Mouse (Mus musculus) liver, adult 2 months (tissue): ENCODE measurements around the gene Bik. TPM values are rescaled to one million over a fixed set of nuclear protein-coding genes. Genes with fewer than 3 reads are reported as not detected.

Experiments used
- DNase-seq: peaks from one replicate; pipeline ENCODE4 v3.0.0-alpha.2; 2011; ENCODE audit warnings: low read depth, low spot score; ENCODE audit errors: extremely low read depth
- H3K27ac ChIP-seq: fragments of 200-500 bp; replicated peaks from 2 replicates; pipeline ENCODE4 v1.5.1; 2012; ENCODE audit warnings: low read depth, mild to moderate bottlenecking, control low read depth, inconsistent platforms, low read length; ENCODE audit not compliant: insufficient read depth
- H3K27me3 ChIP-seq: fragments of 200-500 bp; 2 replicates; pipeline ENCODE4 v1.6.1; 2012; ENCODE audit warnings: mild to moderate bottlenecking, moderate library complexity, low read length, inconsistent platforms; ENCODE audit not compliant: control insufficient read depth, insufficient read depth
- H3K36me3 ChIP-seq: fragments of 200-500 bp; 2 replicates; pipeline ENCODE4 v1.6.1; 2012; ENCODE audit warnings: low read length, inconsistent platforms; ENCODE audit not compliant: control insufficient read depth, insufficient read depth
- H3K4me1 ChIP-seq: fragments of 200-500 bp; 2 replicates; pipeline ENCODE4 v1.6.1; 2011; ENCODE audit warnings: low read length; ENCODE audit not compliant: control insufficient read depth, insufficient read depth
- H3K4me3 ChIP-seq: fragments of 200-500 bp; 2 replicates; pipeline ENCODE4 v1.5.1; 2011; ENCODE audit warnings: low read depth, mild to moderate bottlenecking, control low read depth, low read length, moderate library complexity; ENCODE audit not compliant: insufficient read depth
- H3K79me2 ChIP-seq: fragments of 200-500 bp; 2 replicates; pipeline ENCODE4 v1.6.1; 2012; ENCODE audit warnings: inconsistent platforms, mild to moderate bottlenecking, low read length, moderate library complexity; ENCODE audit not compliant: control insufficient read depth, insufficient read depth
- H3K9ac ChIP-seq: fragments of 200-500 bp; 2 replicates; pipeline ENCODE4 v1.6.1; 2012; ENCODE audit warnings: low read depth, mild to moderate bottlenecking, control low read depth, inconsistent platforms, low read length
- CTCF ChIP-seq: fragments of 200-500 bp; IDR thresholded peaks from 2 replicates; pipeline ENCODE4 v1.5.1; 2011; ENCODE audit warnings: low read depth, low read length, control low read depth
- POLR2A ChIP-seq: fragments of 200-500 bp; IDR thresholded peaks from 2 replicates; pipeline ENCODE4 v1.6.1; 2011; ENCODE audit warnings: low read length, control low read depth; ENCODE audit not compliant: insufficient read depth; ENCODE audit errors: extremely low read depth
- WGBS: fragments of 180-500 bp; shearing (Covaris S2); methylation state at CpG from one replicate; pipeline ENCODE4 v1.1.7; 2018; 5-methylcytosine and 5-hydroxymethylcytosine counted together
- polyA plus RNA-seq: library from polyadenylated mRNA; depleted of rRNA; stranded (reverse); fragments of >200 nt; gene quantifications from 2 replicates; pipeline ENCODE4 v1.2.3, GENCODE M21; 2012
- total RNA-seq: library from RNA; depleted of rRNA; stranded (reverse); fragments of >200 nt; gene quantifications from 2 replicates; pipeline ENCODE4 v1.2.3, GENCODE M21; 2014

Bik gene
- total and polyA plus RNA-seq, 2 experiments, result 6.3 to 7.0 TPM

DNA sequence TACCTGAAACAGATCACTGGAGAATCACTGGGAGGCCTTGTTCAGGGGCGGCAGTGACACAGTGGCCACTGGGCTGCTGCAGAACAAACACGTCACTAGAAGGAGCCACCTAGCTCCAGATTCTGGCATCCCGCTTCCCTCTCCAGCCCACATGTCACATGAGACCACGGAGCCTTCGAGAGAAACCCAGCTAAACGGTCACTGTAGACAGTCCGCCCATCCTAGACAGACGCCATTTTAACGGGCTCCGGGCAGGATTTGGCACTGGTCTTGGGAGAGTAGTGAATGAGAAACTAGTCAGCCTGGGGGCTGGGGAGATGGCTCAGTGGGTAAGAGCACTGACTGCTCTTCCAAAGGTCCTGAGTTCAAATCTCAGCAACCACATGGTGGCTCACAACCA lies 42.4 kb upstream of the Bik start:
- Histone ChIP-seq H3K9ac (no peak overlapping the region), H3K4me3 (no peak overlapping the region), H3K27me3 (no peaks in the 10 kb centered on the region), H3K4me1 (no peaks in the 10 kb centered on the region), H3K79me2 (no peaks in the 10 kb centered on the region), H3K36me3 (no peaks in the 10 kb centered on the region), H3K27ac (no peak overlapping the region)
- 97% methylated on average over 10 of the region's 10 CpGs for WGBS
- TF ChIP-seq CTCF, result no peak
- TF ChIP-seq POLR2A, result no peak
- DNase-seq, result no peak

DNA sequence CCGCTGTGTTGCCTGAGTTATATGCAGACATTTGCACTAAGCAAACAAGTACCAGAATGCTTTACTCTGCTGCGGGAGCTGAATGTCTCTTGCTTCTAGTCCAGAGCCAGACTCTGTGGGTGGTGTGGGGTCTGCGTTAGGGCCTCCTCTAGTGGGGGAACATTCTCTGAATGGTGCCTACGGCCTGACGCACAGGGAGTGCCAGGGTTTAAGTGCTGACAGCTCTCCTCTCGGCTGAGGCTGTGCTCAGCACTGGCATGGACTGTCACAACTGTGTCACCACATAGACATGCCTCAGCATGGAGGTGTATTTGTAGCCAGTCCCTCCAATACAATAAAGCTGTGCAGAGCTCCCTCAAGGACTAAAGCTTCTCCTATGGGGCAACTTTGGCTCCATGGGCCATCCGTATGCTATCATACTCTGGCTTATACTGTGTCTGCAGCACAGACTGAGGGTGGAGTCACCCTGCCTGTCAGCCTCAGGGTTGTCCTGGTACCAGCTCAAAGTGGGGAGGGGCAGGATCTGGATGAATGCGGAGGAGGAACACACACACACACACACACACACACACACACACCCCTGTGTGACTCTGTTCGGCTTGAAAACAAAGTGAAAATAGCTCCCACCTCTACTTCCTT lies 39.1 kb upstream of the Bik start:
- Histone ChIP-seq H3K9ac (no peak overlapping the region), H3K4me3 (no peak overlapping the region), H3K4me1 (no peaks in the 10 kb centered on the region), H3K36me3 (no peaks in the 10 kb centered on the region), H3K27ac (no peak overlapping the region), H3K79me2 (no peaks in the 10 kb centered on the region), H3K27me3 (no peaks in the 10 kb centered on the region)
- TF ChIP-seq CTCF, result no peak
- TF ChIP-seq POLR2A, result no peak
- DNase-seq, result no peak
- 86% methylated on average over 9 of the region's 9 CpGs for WGBS

DNA sequence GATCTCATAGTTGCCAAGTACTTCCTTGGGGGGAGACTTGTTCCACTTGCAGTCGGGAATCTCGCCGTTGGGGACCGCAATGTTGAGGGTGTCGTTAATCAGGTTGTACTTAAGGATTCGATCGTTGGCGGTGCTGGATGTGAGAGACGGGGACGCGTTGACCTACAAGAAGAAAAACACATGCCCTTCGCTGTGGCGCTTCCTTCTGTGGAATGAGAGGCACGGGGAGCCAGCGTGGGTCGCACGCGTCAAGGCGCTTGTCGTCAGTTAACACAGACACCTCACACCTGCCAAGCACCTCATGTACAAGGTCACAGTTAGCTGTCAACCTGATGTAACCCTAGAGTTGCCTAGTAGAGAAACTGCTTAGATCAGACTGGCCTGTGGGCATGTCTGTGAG lies 37.2 kb upstream of the Bik start:
- Histone ChIP-seq H3K4me1 (no peaks in the 10 kb centered on the region), H3K79me2 (no peaks in the 10 kb centered on the region), H3K27ac (no peak overlapping the region), H3K36me3 (no peaks in the 10 kb centered on the region), H3K27me3 (no peaks in the 10 kb centered on the region), H3K4me3 (no peak overlapping the region), H3K9ac (no peak overlapping the region)
- 98% methylated on average over 20 of the region's 20 CpGs for WGBS
- DNase-seq, result no peak
- no peak for TF ChIP-seq POLR2A
- no peak for TF ChIP-seq CTCF

DNA sequence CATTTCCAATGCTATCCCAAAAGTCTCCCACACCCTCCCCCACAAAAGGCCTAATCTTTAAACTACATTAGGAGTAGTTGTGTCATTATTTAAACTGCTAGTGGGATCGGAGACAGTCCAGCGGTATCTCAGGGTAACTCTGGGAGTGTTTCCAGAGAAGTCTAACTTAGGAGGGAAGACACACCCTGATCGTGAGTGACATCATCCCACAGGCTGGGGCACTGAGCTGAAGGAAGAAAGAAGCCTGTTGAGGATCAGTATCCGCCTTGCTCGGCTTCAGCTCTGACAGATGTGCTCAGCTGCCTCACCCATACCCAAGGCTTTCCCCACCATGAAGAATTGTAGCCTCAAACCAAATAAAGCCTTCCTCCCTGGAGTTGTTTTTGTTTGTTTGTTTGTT lies 34.8 kb upstream of the Bik start:
- no peak for TF ChIP-seq POLR2A
- DNase-seq, result no peak
- Histone ChIP-seq H3K27me3 (no peaks in the 10 kb centered on the region), H3K4me3 (no peak overlapping the region), H3K36me3 (no peaks in the 10 kb centered on the region), H3K4me1 (no peaks in the 10 kb centered on the region), H3K27ac (no peak overlapping the region), H3K79me2 (no peaks in the 10 kb centered on the region), H3K9ac (no peak overlapping the region)
- 76% methylated on average over 5 of the region's 5 CpGs for WGBS

DNA sequence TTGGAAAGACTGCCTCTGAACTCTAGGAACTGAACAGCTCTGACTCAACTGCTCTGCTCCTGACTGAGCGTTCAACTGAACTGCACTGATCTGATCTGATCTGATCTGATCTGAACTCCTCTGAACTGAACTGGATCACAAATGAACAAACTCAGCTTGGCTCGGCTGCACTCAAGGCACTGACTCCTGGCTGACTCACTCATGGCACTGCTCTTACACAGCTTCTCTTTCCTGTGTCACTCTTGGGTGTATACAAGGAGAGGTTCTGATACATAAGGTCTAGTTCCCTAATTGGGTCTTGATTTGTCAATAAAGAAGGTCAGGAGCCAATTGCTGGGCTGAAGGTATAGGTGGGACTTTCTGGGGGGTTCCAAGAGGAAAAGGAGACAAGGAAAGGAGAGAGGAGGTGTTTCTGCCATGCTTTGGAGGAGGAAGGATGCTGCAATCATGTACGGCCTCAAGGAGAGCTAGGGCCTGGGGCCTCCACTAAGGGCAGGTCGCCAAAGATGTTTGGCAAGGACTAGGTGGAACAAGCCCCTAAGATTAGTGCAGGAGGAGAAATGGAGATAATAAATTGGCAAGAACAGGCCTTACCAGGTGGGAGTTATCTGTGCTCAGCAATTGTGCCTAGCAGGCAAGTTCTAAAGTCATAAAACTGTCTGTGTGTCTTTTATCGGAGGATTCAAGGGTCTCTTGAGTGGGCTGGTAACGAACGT lies 32.6 kb upstream of the Bik start:
- no peak for DNase-seq
- H3K4me1 ChIP-seq, result no peaks in the 10 kb centered on the region

GRCm38 (mm10) chr15:83494572-83494920 lies 32.1 kb upstream of the Bik start:
- WGBS, result 95% methylated on average over 6 of the region's 6 CpGs
- Histone ChIP-seq H3K27me3 (no peaks in the 10 kb centered on the region), H3K9ac (no peak overlapping the region), H3K4me1 (no peaks in the 10 kb centered on the region), H3K27ac (no peak overlapping the region), H3K79me2 (no peaks in the 10 kb centered on the region), H3K36me3 (no peaks in the 10 kb centered on the region), H3K4me3 (no peak overlapping the region)
- no peak for TF ChIP-seq CTCF
- TF ChIP-seq POLR2A, result no peak
- DNase-seq, result no peak

More for the DNA sequence above, 32.6 kb upstream of the Bik start:
- Histone ChIP-seq H3K27me3 (no peaks in the 10 kb centered on the region), H3K79me2 (no peaks in the 10 kb centered on the region), H3K9ac (no peak overlapping the region), H3K36me3 (no peaks in the 10 kb centered on the region), H3K4me3 (no peak overlapping the region), H3K27ac (no peak overlapping the region)
- TF ChIP-seq POLR2A, result no peak
- no peak for TF ChIP-seq CTCF
- 93% methylated on average over 7 of the region's 7 CpGs for WGBS
